Mouse (Mus musculus): ENCODE measurements around the gene Tlr5. TPM values are rescaled to one million over a fixed set of nuclear protein-coding genes. Genes with fewer than 3 reads are reported as not detected.

The Tlr5 gene
- polyA plus RNA-seq, 1 experiment from 2014 or later: 0.21 TPM

DNA sequence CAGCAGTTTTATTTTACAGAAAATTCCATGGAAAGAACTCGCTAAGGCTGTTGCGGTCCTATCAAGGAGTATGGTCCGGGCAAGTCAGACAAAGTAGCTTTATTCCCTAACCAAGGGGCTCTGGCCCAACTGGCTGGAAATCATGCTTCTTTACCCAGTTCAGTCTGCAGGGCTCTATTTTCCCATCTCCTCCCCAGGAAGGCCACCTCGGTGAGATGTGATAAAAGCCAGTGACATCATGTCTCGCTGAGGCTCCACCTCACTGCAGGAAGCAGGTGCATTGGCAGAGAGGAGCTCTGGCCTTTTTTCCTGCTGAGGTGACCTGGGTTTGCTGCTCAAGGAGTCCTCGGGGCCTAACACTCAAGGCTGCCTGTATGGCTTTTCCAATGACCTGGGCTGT, 26.1 kb downstream of the Tlr5 start:
- no peak for ATAC-seq (ENCODE audit: low FRiP score)
- no peak overlapping the region for H3K4me2 ChIP-seq (replicated peaks)
- WGBS: 78% methylated on average over 6 of the region's 6 CpGs
- no peaks in the 10 kb centered on the region for H3K27me3 ChIP-seq (ENCODE audit: control insufficient read depth, insufficient read depth, low read length)
- no peak for DNase-seq (ENCODE audit: low spot score)
- no peak overlapping the region for H3K4me3 ChIP-seq (replicated peaks; ENCODE audit: low read length)
- no peaks in the 10 kb centered on the region for H3K36me3 ChIP-seq (replicated peaks; ENCODE audit: control insufficient read depth, insufficient read depth)
- no peak overlapping the region for H3K27ac ChIP-seq
- H3K9me3 ChIP-seq (ENCODE audit: control insufficient read depth, low read length): no peaks in the 10 kb centered on the region
- peaks cover 9% of the 10 kb centered on the region for H3K4me1 ChIP-seq (replicated peaks; ENCODE audit: control insufficient read depth, insufficient read depth, low read length)
- H3K9ac ChIP-seq: no peak overlapping the region

DNA sequence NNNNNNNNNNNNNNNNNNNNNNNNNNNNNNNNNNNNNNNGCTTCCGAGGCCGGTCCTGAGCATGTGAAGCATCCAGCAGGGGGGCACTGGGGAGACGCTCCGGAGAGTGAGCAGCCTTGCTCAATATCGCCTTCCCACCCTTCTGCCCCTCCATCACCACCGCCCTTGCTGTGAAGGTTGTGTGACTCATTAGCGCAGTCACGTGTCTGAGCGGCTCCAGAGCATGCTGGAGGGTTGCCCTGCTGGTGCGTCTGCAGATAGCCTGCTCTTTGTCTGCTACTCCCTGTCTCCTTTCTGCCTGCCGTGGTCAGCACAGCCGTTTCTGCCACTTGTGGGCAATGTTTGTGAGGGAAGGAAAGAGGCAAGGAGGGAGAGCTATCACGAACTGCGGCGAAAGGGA, 28.4 kb downstream of the Tlr5 start:
- no peaks in the 10 kb centered on the region for H3K9me3 ChIP-seq (ENCODE audit: control insufficient read depth, low read length)
- H3K4me1 ChIP-seq (replicated peaks; ENCODE audit: control insufficient read depth, insufficient read depth, low read length): peaks cover 9% of the 10 kb centered on the region
- peak overlapping the region; percentile 61 for H3K27ac ChIP-seq
- ATAC-seq (ENCODE audit: low FRiP score): peak; percentile 97
- peak overlapping the region; percentile 14 for H3K4me3 ChIP-seq (replicated peaks; ENCODE audit: low read length)
- peak overlapping the region; percentile 62 for H3K9ac ChIP-seq
- H3K4me2 ChIP-seq (replicated peaks): peak overlapping the region; percentile 50
- under 1% methylated on average over 14 of the region's 15 CpGs for WGBS
- H3K36me3 ChIP-seq (replicated peaks; ENCODE audit: control insufficient read depth, insufficient read depth): no peaks in the 10 kb centered on the region
- peak; percentile 92 for DNase-seq (ENCODE audit: low spot score)
- no peaks in the 10 kb centered on the region for H3K27me3 ChIP-seq (ENCODE audit: control insufficient read depth, insufficient read depth, low read length)

DNA sequence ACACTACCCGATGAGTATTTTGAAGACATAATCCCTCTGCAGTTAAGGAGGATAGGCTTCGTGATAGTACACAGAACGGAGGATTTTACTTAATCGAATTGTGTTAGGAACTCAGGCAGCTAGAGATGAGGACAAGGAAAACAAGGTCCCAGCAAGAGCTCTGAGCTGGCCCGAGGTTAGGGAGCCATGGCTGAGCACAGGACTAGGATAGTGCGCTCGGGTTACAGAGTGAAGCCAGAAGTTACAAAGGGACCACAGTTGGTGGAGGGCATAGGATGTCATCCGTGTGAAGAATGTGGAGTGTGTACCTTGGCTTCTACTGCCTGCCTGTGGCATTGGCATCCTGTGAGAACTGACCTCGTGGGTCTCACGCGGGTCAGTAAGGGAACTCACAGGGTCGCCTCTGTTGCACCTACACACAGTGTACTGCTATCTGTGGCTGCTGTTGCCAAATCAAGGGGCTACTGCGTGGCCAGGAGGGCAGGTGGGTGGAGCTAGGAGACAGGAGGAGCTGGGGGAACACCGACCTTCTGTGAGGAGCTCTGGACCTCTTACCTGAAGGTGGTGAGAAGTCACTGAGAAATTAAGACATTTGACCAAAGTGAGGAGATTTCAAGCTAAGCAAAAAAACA, 29.0 kb downstream of the Tlr5 start:
- Histone ChIP-seq H3K9me3 (ENCODE audit: control insufficient read depth, low read length) (no peaks in the 10 kb centered on the region), H3K27me3 (ENCODE audit: control insufficient read depth, insufficient read depth, low read length) (no peaks in the 10 kb centered on the region), H3K9ac (peak overlapping the region; percentile 62), H3K4me3 (replicated peaks; ENCODE audit: low read length) (peak overlapping the region; percentile 14; the same call in 1 of the 2 replicates), H3K36me3 (replicated peaks; ENCODE audit: control insufficient read depth, insufficient read depth) (no peaks in the 10 kb centered on the region), H3K27ac (peak overlapping the region; percentile 61), H3K4me1 (replicated peaks; ENCODE audit: control insufficient read depth, insufficient read depth, low read length) (peaks cover 9% of the 10 kb centered on the region), H3K4me2 (replicated peaks) (peak overlapping the region; percentile 50)
- 65% methylated on average over 14 of the region's 14 CpGs for WGBS
- ATAC-seq (ENCODE audit: low FRiP score) (0 out of 2 replicates have a peak, but pooled peaks have one; percentile 18), DNase-seq (ENCODE audit: low spot score) (no peak)

DNA sequence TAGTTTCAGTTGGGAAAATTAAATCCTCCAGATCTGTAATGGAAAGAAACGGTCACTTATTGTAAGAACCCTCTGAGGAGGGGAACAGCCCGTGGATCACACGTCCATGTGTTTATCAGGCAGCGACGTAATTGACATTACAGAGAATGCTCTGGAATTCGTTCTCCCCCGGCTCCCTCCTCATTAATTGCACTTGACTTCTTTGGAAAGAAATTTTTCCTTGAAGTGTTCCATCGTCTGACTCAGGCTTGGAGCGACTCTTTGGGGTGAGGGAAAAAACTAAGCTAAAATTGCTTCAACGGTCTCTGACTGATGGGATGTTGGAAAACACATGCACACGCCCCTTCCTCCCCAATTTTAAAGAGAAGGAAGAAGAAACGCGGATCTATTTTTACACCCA, 31.7 kb downstream of the Tlr5 start:
- H3K9me3 ChIP-seq (ENCODE audit: control insufficient read depth, low read length): no peaks in the 10 kb centered on the region
- no peak overlapping the region for H3K4me2 ChIP-seq (replicated peaks)
- DNase-seq (ENCODE audit: low spot score): no peak
- no peaks in the 10 kb centered on the region for H3K36me3 ChIP-seq (replicated peaks; ENCODE audit: control insufficient read depth, insufficient read depth)
- no peak overlapping the region for H3K9ac ChIP-seq
- 65% methylated on average over 13 of the region's 13 CpGs for WGBS
- H3K27ac ChIP-seq: no peak overlapping the region
- H3K4me1 ChIP-seq (replicated peaks; ENCODE audit: control insufficient read depth, insufficient read depth, low read length): peaks cover 9% of the 10 kb centered on the region
- ATAC-seq (ENCODE audit: low FRiP score): no peak
- H3K27me3 ChIP-seq (ENCODE audit: control insufficient read depth, insufficient read depth, low read length): no peaks in the 10 kb centered on the region
- no peak overlapping the region for H3K4me3 ChIP-seq (replicated peaks; ENCODE audit: low read length)

DNA sequence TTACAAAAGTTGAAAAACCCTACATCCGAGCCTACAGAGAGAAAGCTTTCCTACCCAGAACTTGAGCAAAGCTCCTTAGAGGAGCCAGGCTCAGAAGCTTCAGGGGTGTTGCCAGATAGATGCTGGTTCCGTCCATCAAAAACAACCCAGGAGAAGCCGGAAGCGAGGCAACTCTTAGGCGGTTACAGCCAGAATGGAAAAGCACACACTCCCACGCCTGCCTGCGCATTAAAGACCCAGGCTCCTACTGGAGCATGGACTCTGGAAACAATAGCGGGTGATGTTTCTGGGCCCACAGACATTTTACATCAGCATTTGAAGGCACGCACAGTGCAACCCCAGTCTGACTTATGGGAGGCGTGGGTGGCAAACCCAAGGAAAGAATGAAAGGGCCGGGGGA, 32.2 kb downstream of the Tlr5 start:
- Histone ChIP-seq H3K4me1 (replicated peaks; ENCODE audit: control insufficient read depth, insufficient read depth, low read length) (peaks cover 9% of the 10 kb centered on the region), H3K27ac (no peak overlapping the region), H3K9ac (no peak overlapping the region), H3K36me3 (replicated peaks; ENCODE audit: control insufficient read depth, insufficient read depth) (no peaks in the 10 kb centered on the region), H3K9me3 (ENCODE audit: control insufficient read depth, low read length) (no peaks in the 10 kb centered on the region), H3K27me3 (ENCODE audit: control insufficient read depth, insufficient read depth, low read length) (no peaks in the 10 kb centered on the region), H3K4me2 (replicated peaks) (no peak overlapping the region), H3K4me3 (replicated peaks; ENCODE audit: low read length) (no peak overlapping the region)
- no peak for ATAC-seq (ENCODE audit: low FRiP score)
- DNase-seq (ENCODE audit: low spot score): no peak
- 76% methylated on average over 11 of the region's 11 CpGs for WGBS

DNA sequence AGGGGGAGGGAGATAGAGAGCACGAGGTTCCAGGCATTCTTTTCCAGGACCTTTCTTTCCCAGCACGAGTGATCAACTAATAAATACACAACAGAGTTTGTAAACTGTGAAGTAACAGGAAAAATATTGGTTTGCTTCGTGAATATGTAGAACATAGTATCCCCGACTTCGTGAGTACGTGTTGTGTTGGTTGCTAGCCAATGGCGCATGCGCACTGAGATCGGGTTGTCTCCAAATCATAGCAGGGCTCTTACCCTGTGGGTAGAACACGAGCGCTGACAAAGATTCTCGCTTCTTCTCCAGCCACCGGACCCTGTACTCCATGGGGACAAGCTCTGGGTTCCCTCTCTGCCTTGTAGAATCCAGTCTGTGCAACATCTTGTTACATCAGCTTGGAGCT, 33.2 kb downstream of the Tlr5 start:
- peaks cover 9% of the 10 kb centered on the region for H3K4me1 ChIP-seq (replicated peaks; ENCODE audit: control insufficient read depth, insufficient read depth, low read length)
- H3K9me3 ChIP-seq (ENCODE audit: control insufficient read depth, low read length): no peaks in the 10 kb centered on the region
- DNase-seq (ENCODE audit: low spot score) (no peak), ATAC-seq (ENCODE audit: low FRiP score) (no peak)
- no peak overlapping the region for H3K27ac ChIP-seq
- no peak overlapping the region for H3K9ac ChIP-seq
- no peak overlapping the region for H3K4me3 ChIP-seq (replicated peaks; ENCODE audit: low read length)
- 93% methylated on average over 13 of the region's 13 CpGs for WGBS
- no peaks in the 10 kb centered on the region for H3K27me3 ChIP-seq (ENCODE audit: control insufficient read depth, insufficient read depth, low read length)
- no peaks in the 10 kb centered on the region for H3K36me3 ChIP-seq (replicated peaks; ENCODE audit: control insufficient read depth, insufficient read depth)
- H3K4me2 ChIP-seq (replicated peaks): no peak overlapping the region

DNA sequence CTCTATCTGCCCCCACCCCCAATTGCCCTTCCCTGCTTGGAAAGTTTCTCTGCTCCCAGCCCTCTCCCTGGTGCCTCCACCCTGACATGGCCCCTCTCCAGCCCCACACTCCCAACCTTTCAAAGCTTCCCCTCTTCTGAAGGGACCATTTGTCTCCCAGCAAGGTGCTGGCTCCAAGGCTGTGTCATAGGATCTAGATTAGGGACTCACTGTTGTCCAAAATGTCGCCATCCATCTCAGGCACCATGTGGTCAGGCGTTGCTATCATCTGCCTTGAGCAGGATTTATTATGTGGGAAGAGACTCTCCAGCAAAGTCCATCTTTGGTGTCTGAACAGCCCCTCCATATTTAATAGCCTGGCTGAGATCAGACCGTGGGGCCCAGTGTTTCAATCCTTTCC, 34.1 kb downstream of the Tlr5 start:
- WGBS: 73% methylated on average over 3 of the region's 3 CpGs
- no peak overlapping the region for H3K9ac ChIP-seq
- H3K4me1 ChIP-seq (replicated peaks; ENCODE audit: control insufficient read depth, insufficient read depth, low read length): peaks cover 3% of the 10 kb centered on the region

DNA sequence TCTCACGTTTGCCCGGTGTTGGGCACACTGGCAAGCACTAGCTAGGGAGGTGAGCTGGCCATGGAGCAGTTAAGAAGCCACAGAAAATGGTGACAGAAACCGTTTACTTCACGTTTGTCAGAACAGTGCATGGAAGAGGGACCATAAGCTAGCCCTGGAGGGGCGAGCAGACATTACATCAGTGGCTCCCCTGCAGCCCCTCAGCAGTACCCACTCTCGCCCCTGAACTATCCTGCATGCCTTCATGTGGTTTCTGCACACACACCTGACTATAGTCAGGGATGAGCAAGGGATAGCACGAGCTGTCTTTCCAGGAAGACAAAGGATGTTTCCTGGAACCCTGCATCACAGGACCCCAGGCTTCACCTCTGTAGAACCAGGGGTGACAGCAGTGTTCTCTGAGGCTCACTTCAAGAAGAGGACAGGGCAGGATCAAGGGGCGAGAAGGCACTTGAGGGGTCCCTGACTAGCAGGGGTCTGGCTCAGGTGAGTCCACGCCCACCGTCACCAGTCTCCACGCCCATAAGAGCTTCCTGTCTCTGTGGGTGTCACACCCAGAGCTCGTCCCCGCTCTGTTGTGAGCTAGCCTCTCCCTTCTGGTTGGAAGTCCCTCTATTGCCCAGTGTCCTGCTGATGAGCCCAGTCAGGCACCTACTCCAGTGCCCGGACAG, 35.6 kb downstream of the Tlr5 start:
- H3K9me3 ChIP-seq (ENCODE audit: control insufficient read depth, low read length): no peaks in the 10 kb centered on the region
- H3K4me1 ChIP-seq (replicated peaks; ENCODE audit: control insufficient read depth, insufficient read depth, low read length): no peaks in the 10 kb centered on the region
- DNase-seq (ENCODE audit: low spot score) (no peak), ATAC-seq (ENCODE audit: low FRiP score) (no peak; the same call in 1 of the 2 replicates)
- 77% methylated on average over 14 of the region's 14 CpGs for WGBS
- H3K36me3 ChIP-seq (replicated peaks; ENCODE audit: control insufficient read depth, insufficient read depth): no peaks in the 10 kb centered on the region
- H3K27ac ChIP-seq: no peak overlapping the region
- H3K9ac ChIP-seq: no peak overlapping the region
- no peak overlapping the region for H3K4me3 ChIP-seq (replicated peaks; ENCODE audit: low read length)
- no peaks in the 10 kb centered on the region for H3K27me3 ChIP-seq (ENCODE audit: control insufficient read depth, insufficient read depth, low read length)
- H3K4me2 ChIP-seq (replicated peaks): no peak overlapping the region

More for the DNA sequence above, 34.1 kb downstream of the Tlr5 start:
- ATAC-seq (ENCODE audit: low FRiP score) (no peak), DNase-seq (ENCODE audit: low spot score) (no peak)
- Histone ChIP-seq H3K27me3 (ENCODE audit: control insufficient read depth, insufficient read depth, low read length) (no peaks in the 10 kb centered on the region), H3K27ac (no peak overlapping the region), H3K4me3 (replicated peaks; ENCODE audit: low read length) (no peak overlapping the region), H3K4me2 (replicated peaks) (no peak overlapping the region), H3K9me3 (ENCODE audit: control insufficient read depth, low read length) (no peaks in the 10 kb centered on the region), H3K36me3 (replicated peaks; ENCODE audit: control insufficient read depth, insufficient read depth) (no peaks in the 10 kb centered on the region)

DNA sequence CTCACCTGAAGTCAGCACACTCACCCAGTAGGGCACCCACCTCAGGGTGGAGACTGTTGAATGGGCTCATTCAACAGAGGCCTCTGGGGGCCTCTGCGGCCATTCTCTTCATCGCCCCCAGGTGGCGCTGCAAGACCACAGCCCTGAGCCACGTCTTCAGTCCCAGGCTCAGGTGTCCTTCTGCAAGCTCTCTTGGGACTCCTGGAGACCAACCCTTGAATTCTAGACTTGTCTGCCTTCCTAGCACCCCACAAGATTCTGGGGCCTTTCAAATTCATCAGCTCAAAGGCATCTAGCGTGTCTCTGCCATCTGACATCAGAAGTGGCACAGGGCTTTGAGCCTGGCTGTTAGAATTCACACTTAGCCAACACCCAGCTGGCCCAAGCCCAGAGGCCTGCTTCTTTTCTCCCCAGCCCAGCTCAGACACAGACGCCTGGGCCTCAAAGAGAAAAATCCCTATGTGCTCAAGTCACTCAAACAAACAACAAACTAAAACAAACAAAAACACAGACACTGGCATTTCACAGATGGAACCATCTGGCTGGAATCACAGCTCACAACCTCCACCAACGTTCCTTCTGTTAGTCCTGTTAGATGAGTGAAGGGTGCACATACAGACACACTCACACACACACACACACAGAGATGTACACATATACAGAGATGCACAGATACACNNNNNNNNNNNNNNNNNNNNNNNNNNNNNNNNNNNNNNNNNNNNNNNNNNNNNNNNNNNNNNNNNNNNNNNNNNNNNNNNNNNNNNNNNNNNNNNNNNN, 36.6 kb downstream of the Tlr5 start:
- DNase-seq (ENCODE audit: low spot score): peak; percentile 75
- no peak overlapping the region for H3K27ac ChIP-seq
- peak; percentile 46; the same call in 1 of the 2 replicates for ATAC-seq (ENCODE audit: low FRiP score)
- no peak overlapping the region for H3K9ac ChIP-seq
- 15% methylated on average over 7 of the region's 7 CpGs for WGBS
- no peak overlapping the region for H3K4me3 ChIP-seq (replicated peaks; ENCODE audit: low read length)
- H3K4me2 ChIP-seq (replicated peaks): no peak overlapping the region
- H3K27me3 ChIP-seq (ENCODE audit: control insufficient read depth, insufficient read depth, low read length): no peaks in the 10 kb centered on the region
- H3K9me3 ChIP-seq (ENCODE audit: control insufficient read depth, low read length): no peaks in the 10 kb centered on the region
- H3K36me3 ChIP-seq (replicated peaks; ENCODE audit: control insufficient read depth, insufficient read depth): no peaks in the 10 kb centered on the region
- no peaks in the 10 kb centered on the region for H3K4me1 ChIP-seq (replicated peaks; ENCODE audit: control insufficient read depth, insufficient read depth, low read length)

All from hindbrain, embryonic 14.5 days (tissue).